Mouse (Mus musculus) regulatory T cell (primary cell): ENCODE measurements around the gene Gm28710.

ENCODE experiments used
- in situ Hi-C: fragments of 300-600 bp; cut with MboI, MseI; formaldehyde crosslinking; loops from one replicate; pipeline ENCODE4 v1.15.1; 2025; ENCODE audit warnings: high pct_unique_total_duplicates

The Gm28710 gene

GRCm38 (mm10) chr5:16791243-16791860 is at the start of gene Gm28710:
TSS of gene Gm28710 (plus strand) at chr5:16791810.
- in situ Hi-C loops, result no loop called here

GRCm38 (mm10) chr5:16777176-16777575 is 14.4 kb upstream of the Gm28710 start:
- in situ Hi-C loops, result no loop called here

GRCm38 (mm10) chr5:16778610-16779172 is 12.9 kb upstream of the Gm28710 start:
- in situ Hi-C loops, result no loop called here

GRCm38 (mm10) chr5:16785627-16786026 is 6.0 kb upstream of the Gm28710 start:
- in situ Hi-C loops, result no loop called here

- in situ Hi-C loops, result no loop called here
Measured at GRCm38 (mm10) chr5:16794972-16795371, 3.4 kb downstream of the Gm28710 start.

GRCm38 (mm10) chr5:16802726-16803125 is 11.1 kb downstream of the Gm28710 start:
- in situ Hi-C loops, result no loop called here

- in situ Hi-C loops, result no loop called here
Measured at GRCm38 (mm10) chr5:16838991-16839390, 47.4 kb downstream of the Gm28710 start.

GRCm38 (mm10) chr5:16869309-16869915 is 77.8 kb downstream of the Gm28710 start:
- in situ Hi-C loops, result no loop called here

GRCm38 (mm10) chr5:16894161-16894560 is 102.6 kb downstream of the Gm28710 start:
- in situ Hi-C loops, result loop anchor here (25.0 kb wide), 1 partner anchor 1182 kb away; the partner anchor contains the start of gene Speer4c

GRCm38 (mm10) chr5:16919791-16920190 is 128.2 kb downstream of the Gm28710 start:
- in situ Hi-C loops, result no loop called here

- in situ Hi-C loops, result no loop called here
Measured at GRCm38 (mm10) chr5:16922473-16922872, 130.9 kb downstream of the Gm28710 start.
